Mouse (Mus musculus) embryo, embryonic 10.5 days (tissue): Measurements from ENCODE around the gene Rsf1.
A peak's percentile ranks its signal among the peaks of the same experiment; 100 is the strongest.

Source experiments
- DNase-seq: peaks from one replicate; pipeline ENCODE4 v3.0.0-alpha.2; 2015; ENCODE audit warnings: low spot score

Rsf1 gene

GRCm38 (mm10) chr7:97631290-97631689, 51.6 kb downstream of the Rsf1 start:
- DNase-seq: no peak

GRCm38 (mm10) chr7:97632897-97633296, 53.2 kb downstream of the Rsf1 start:
- DNase-seq: no peak

- DNase-seq: no peak
Measured at GRCm38 (mm10) chr7:97645060-97645459, 65.4 kb downstream of the Rsf1 start.

- DNase-seq: no peak
Measured at GRCm38 (mm10) chr7:97647656-97648055, 68.0 kb downstream of the Rsf1 start.

GRCm38 (mm10) chr7:97650729-97651128, 71.0 kb downstream of the Rsf1 start:
- DNase-seq: no peak

- DNase-seq: no peak
Measured at GRCm38 (mm10) chr7:97656144-97656543, 76.5 kb downstream of the Rsf1 start.

- DNase-seq: no peak
Measured at GRCm38 (mm10) chr7:97661634-97662033, 81.9 kb downstream of the Rsf1 start.

- peak; percentile 61 for DNase-seq
Measured at GRCm38 (mm10) chr7:97679239-97679638, 99.5 kb downstream of the Rsf1 start.

- no peak for DNase-seq
Measured at GRCm38 (mm10) chr7:97687831-97688230, 108.1 kb downstream of the Rsf1 start.

- DNase-seq: peak; percentile 3
Measured at GRCm38 (mm10) chr7:97695441-97695840, 115.8 kb downstream of the Rsf1 start.

GRCm38 (mm10) chr7:97696133-97696505, 116.4 kb downstream of the Rsf1 start:
- no peak for DNase-seq

GRCm38 (mm10) chr7:97696506-97697254, 117.0 kb downstream of the Rsf1 start, which contains the start of gene Clns1a:
Clns1a (plus strand) TSS chr7:97696634.
- DNase-seq: peak; percentile 96

GRCm38 (mm10) chr7:97700173-97700572, 120.5 kb downstream of the Rsf1 start:
- no peak for DNase-seq

GRCm38 (mm10) chr7:97701106-97701505, 121.4 kb downstream of the Rsf1 start:
- no peak for DNase-seq

GRCm38 (mm10) chr7:97707123-97707522, 127.4 kb downstream of the Rsf1 start:
- DNase-seq: no peak

GRCm38 (mm10) chr7:97707809-97708208, 128.1 kb downstream of the Rsf1 start:
- DNase-seq: no peak

GRCm38 (mm10) chr7:97709204-97709603, 129.5 kb downstream of the Rsf1 start:
- DNase-seq: no peak

GRCm38 (mm10) chr7:97714651-97715050, 135.0 kb downstream of the Rsf1 start:
- no peak for DNase-seq

GRCm38 (mm10) chr7:97717326-97717725, 137.6 kb downstream of the Rsf1 start:
- no peak for DNase-seq

- no peak for DNase-seq
Measured at GRCm38 (mm10) chr7:97719078-97719477, 139.4 kb downstream of the Rsf1 start.

- no peak for DNase-seq
Measured at GRCm38 (mm10) chr7:97720109-97720508, 140.4 kb downstream of the Rsf1 start.

- no peak for DNase-seq
Measured at GRCm38 (mm10) chr7:97722278-97722918, 142.7 kb downstream of the Rsf1 start.

- DNase-seq: no peak
Measured at GRCm38 (mm10) chr7:97723646-97724538, 144.2 kb downstream of the Rsf1 start.
